Mouse (Mus musculus): ENCODE data around the gene Cdk20. TPM values are rescaled to one million over a fixed set of nuclear protein-coding genes. Genes with fewer than 3 reads are reported as not detected.

Cdk20 gene
- polyA plus RNA-seq (2015; fragmentation: Illumina TruSeq; extraction: RNeasy Lipid Tissue Mini Kit (QIAGEN cat#74804); ENCODE audit: insufficient read depth, low read depth, low replicate concordance) = 2.3 TPM

GRCm38 (mm10) chr13:64432017-64432995, at the start of gene Cdk20:
Gene Cdk20, plus strand, starts transcription at chr13:64432314.

Other genes starting within 250 kb of the Cdk20 start
- 1.5 TPM for gene Cdc14b, start 157.0 kb upstream of the Cdk20 start, polyA plus RNA-seq (2015; fragmentation: Illumina TruSeq; extraction: RNeasy Lipid Tissue Mini Kit (QIAGEN cat#74804); ENCODE audit: insufficient read depth, low read depth, low replicate concordance)
- gene Aaed1, start 119.6 kb upstream of the Cdk20 start, polyA plus RNA-seq (2015; fragmentation: Illumina TruSeq; extraction: RNeasy Lipid Tissue Mini Kit (QIAGEN cat#74804); ENCODE audit: insufficient read depth, low read depth, low replicate concordance) = 9.0 TPM
- gene Ctsl, start 61.4 kb upstream of the Cdk20 start, polyA plus RNA-seq (2015; fragmentation: Illumina TruSeq; extraction: RNeasy Lipid Tissue Mini Kit (QIAGEN cat#74804); ENCODE audit: insufficient read depth, low read depth, low replicate concordance) = 65.9 TPM
- gene Fam240b, start 65.5 kb downstream of the Cdk20 start, polyA plus RNA-seq (2015; fragmentation: Illumina TruSeq; extraction: RNeasy Lipid Tissue Mini Kit (QIAGEN cat#74804); ENCODE audit: insufficient read depth, low read depth, low replicate concordance) = not detected